Mouse (Mus musculus) brain, adult 2 months (tissue): ENCODE measurements around the gene Spred2.
A peak's percentile ranks its signal among the peaks of the same experiment; 100 is the strongest.

Experiments
- DNase-seq: peaks from one replicate; pipeline ENCODE4 v3.0.0; 2011; ENCODE audit warnings: low read depth, low spot score

The Spred2 gene

DNA sequence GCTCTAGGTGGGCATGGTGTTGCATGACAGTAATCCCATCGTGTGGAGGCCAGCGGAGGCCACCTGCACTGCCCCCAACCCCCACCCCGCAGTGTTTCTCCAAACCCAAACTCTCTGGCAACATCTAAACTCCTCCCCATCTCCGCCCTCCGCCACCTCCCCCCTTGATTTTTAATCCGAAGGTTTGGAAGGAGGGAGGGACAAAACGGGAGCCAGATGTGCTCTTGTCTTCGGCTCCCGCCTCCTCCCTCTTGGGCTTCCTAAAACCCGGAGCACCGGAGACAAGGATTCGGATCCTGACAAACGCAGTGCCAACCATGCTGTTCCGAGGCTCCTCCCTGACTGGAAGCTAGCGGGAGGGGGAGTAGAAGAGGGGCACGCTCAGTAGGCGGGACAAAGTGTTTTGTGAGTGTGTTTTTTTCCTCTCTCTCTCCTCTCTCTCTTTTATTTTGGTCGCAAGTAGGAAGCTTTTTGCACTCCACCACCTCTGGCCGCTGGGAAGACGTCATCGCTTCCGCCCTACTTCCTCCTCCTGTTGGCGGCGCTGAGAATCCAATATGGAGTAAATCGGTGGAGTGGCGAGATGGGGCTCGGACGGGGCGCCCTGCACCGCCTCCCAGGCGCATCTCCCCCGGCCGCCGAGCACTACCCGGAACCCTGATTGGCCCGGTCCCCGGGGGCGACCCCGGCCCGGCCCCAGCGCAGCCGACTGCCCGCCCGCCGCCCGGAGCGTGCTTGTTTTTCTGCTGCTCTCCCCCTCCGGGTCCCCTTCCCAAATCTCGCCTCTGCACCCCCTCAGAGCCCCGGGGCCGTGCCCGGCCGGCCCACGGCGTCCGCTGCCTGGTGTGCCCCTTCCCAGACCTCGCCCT lies at the start of gene Spred2:
TSS of gene Spred2 (plus strand) at position 488 of the 869 bp plus-strand sequence.
- peak; percentile 98 for DNase-seq

DNA sequence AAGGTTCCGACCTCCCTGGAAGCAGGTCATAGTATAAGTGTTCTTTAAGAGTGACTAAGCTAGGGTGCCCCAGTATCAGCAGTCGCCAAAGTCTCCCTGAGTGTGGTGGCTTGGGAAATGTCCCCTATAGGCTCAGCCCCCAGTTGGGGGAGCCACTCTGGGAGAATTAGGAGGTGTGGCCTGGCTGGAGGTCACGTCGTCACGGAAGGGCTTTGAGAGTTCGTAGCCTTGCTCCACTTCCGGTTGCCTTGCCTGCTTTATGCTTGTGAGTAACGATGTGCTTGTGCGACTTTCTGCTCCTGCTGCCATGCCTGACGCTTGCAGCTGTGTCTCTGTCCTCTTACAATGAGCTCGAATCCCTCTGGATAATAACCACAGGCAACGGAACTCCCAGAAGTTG lies 48.6 kb upstream of the Spred2 start:
- no peak for DNase-seq

DNA sequence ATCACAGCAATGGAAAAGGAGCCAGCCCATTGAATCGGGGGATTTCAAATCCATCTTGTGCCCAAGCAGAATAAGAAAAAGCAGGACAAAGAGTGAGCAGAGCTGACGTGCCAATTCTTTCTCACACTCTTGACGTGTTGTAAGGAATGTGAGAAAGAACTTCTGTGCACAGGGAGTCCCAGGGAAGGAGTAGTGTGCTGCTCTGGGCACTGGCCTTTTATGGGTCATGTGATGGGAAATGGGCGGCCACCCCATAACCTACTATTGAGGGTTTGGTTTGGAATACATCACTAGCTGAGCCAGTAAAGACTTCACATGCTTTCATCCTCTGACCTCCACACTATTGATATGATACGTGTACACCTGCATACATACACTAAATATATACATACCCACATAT lies 48.2 kb upstream of the Spred2 start:
- no peak for DNase-seq

DNA sequence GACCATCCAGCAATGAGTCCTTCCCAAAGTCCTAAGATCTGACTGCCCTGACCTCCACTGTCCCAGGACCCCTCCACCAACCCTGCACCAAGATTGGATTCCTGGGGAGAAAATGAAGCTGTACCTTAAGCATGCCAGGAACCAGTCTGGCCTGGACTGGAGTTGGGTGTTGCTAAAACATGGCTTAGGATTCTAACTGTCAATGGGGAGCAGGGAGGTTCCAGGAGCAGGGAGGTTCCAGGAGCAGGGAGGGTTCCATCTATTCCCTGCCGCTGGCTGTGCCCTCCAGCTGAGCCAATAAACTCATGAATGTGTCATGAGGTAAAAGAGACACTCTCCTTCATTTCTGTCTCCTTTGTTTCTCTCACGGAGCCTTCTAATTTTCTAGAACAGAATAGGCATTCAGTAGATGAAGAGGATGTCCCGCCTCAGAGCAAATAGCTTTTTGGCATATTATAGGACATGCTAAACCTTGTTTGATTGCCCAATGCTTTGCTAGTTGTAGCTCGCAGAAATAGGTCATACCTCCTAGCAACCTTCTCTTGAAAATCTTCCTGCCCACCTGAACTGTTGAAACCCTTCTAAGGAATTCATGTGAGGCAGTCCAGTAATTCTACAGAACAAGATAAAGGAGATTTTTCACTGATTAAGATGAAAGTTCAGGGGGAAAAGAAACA lies 46.8 kb upstream of the Spred2 start:
- DNase-seq = no peak

DNA sequence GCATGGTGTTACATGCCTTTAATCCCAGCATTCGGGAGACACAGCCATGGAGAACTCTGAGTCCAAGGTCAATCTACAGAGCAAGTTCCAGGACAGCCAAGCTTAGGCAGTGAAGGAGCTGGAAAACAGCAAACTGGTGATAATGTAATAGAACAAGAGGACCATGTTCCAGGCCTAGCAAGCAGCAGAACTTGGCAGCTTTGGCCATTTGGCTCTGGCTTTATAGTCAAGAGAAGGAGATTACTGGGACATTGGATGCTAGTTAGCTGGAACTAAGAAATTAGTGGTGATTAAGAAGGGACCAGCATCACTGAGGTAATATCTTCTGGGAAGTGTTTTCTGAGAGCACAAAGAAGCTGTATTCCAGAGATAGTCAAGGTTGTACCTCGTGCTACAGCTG lies 42.8 kb upstream of the Spred2 start:
- DNase-seq = no peak

DNA sequence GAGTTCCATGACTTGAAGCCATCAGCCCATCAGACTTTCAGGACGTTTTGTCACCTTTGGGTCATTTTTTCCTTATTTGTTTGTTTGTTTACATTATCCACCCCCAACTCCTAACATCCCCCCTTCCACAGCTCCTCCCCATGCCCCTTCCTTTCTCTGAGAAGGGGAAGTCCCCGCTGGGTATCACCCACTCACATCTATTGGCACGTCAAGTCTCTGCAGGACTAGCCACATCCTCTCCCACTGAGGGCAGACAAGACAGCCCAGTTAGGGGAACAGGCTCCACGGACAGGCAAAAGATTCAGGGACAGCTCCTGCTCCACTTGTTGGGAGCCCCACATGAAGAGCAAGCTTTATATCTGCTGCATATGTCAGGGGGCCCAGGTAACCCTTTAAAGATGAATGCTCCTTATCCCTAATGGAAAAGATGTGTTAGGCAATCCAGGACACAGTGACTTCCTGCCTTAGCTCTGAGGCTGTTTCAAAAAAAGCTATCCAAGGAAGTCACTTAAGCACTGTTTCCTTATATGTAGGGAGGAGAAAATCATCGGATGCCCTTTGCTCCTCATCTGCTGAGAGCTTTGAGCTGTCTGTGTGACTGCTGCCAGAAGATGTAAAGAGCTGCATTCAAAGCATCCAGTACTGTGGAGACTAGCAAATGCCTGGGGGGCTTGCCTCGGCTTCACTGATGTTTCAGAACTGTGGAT lies 33.3 kb upstream of the Spred2 start:
- no peak for DNase-seq

DNA sequence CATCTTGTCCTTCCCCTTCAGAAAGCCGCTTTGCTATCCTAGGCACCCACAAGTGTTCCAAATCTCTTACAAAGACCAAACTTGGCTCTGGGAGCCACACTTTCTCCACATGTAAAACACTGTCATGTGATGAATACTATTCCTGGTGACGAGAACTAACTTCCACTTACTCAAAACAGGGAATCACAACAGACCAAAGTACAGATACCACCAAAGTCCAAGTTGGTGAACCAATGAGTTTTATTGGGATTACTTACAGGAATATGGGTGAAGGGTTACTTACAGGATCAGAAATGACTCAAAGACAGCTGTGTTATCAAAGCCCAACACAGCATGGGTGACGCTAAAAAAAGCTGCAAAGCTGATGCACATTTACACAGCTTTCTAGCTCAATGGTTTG lies 30.9 kb upstream of the Spred2 start:
- DNase-seq = no peak

DNA sequence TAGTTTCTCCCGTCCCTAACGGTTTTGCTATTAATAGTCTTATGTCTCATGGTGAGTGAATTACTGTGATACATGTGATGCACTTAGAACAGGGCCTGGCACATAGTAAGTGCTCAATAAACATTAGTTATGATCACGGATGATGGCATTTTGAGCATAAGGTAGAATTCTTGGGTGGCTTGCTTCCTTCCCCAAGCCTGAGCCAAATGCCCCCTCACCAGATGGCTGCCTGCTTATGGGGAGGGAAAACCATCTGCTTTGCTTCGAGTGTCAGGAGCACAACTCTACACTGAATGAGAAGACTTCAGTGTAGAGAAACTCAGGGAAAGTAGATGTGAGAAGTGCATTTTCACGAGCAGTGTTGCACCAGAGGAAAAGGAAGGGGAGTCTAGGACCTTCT lies 24.6 kb upstream of the Spred2 start:
- DNase-seq = peak; percentile 99

DNA sequence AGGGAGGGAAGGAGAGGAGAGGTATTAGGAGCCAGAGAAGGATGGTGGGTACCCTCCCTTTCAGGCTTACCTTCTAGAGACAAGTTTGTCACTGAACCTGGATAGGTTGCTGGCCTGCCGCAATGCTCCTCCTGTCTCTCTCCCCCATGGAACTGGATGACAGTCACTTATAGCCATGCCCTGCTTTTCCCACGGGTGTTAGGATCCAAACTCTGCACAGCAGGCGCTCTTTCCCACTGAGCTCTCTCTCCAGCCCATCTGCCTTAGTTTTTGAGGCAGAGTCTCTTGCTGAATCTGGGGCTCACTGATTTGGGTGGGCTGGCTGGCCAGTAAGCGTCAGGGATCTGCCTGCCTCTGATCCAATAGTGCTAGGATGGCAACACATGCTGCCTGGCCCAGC lies 23.5 kb upstream of the Spred2 start:
- peak; percentile 80 for DNase-seq

DNA sequence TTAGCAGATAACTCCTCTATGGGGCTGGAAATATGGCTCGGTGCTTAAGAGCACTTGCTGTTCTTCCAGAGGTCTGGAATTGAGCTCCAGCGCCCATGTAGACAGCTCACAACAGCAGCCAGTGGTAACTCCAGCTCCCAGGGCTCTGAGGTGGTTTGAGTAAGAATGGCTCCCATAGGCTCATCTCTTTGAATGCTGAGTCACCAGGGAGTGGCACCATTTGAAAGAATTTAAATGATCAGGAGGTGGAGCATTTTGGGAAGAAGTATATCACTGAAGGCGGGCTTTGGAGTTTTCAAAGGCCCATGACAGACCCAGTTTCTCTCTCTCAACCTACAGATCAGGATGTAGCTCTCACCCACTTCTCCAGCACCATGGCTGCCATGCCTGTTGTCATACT lies 13.0 kb upstream of the Spred2 start:
- no peak for DNase-seq

DNA sequence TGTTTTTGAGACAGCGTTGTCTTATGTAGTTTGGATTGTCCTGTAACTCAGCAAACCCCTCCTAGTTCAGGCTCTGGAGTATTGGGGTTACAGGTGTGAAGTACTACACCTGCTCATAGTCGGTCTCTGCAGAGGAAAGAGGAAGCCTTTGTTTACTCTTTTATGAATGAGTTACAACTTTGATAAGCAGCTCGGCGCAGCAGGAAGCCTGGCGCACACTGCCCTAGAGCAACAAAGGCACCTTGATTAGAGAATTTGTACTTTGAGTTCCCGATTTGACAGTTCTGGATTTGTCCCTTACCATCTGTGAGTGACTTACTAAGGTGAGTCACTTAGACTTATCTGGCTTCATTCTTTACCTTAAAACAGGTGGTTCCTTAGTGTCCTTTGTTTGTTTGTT lies 12.0 kb upstream of the Spred2 start:
- no peak for DNase-seq

DNA sequence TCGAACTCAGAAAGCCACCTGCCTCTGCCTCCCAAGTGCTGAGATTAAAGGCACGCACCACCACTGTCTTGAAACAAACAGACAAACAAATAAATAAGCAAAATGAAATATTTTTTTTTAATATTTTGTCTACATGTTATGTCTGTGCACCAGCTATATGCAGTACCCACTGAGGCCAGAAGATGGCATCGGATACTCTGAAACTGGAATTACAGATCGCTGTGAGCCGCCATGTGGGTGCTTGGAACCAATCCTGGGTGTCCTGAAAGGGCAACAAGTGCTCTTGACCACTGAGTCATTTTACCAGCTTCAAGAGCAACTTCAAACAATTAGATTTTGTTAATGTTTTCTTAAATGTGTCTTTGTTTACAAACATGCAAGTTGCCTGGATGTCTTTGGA lies 11.5 kb upstream of the Spred2 start:
- no peak for DNase-seq

DNA sequence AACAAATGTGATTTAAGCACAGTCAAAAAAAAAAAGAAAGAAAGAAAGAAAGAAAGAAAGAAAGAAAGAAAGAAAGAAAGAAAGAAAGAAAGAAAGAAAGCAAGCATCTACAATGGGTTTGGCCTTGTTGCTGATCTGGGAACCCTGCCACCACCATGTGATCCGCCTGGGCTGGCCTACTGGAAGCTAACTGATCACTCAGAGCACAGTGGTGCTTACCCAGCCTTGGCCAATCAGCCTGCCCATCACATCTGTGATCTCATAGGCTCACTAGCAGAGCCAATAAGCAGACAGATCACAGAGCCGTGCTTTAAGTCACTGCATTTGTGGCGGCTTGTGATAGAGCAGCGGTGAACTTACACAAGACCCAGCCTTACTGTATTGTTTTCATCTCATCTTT lies 10.4 kb upstream of the Spred2 start:
- no peak for DNase-seq

DNA sequence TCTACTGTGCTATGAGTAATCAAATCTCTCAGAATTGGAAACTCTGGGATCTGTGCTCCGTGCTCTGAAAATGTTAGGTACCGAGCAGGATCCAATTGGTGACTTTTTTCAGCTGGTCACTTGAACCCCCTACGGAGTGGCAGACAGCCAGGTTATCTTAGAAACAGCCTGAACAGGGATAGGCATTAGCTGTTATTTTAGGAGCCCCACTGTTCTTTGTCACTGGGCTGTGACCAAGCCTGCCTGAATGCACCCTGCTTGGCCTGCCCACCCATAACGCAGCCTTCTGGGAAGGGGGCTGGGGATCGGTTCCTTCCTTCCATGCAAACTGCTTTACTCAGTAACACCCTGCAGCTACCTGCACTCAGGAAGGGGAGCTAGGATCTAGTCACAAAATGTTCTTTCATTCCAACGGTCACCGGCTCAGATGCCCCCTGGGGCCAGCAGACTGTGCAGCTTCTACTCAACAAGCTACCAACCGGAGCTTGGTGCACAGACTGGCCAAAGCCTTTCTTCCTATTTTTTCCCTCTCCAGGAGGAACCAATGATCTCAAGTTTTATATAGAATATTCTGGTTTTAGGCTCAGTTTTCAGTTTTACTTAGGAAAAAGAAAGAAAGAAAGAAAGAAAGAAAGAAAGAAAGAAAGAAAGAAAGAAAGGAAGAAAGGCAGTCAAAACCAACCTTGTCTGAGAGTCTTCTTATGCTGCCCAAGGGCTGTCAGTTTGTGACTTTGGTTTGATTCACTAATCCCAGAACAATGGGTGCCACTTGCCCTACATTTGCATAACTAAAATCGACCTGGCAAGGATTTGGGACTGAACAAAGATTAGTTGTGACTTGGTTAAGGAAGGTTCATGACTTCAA lies 6.6 kb upstream of the Spred2 start:
- peak; percentile 61 for DNase-seq

DNA sequence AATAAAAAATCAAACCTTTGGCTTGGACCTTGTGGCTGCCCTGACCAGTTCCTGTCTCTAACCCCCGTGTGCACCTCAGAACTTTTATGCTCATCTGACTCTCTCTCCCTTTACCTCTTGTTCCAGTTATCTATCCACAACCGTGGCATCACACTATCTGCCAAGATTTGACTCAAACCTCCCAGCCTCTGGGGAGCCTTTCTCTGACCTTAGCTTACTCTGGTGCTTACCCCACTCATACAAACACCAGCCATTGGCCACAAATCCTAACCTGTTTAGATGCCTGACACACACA lies 6.0 kb upstream of the Spred2 start:
- DNase-seq = no peak

DNA sequence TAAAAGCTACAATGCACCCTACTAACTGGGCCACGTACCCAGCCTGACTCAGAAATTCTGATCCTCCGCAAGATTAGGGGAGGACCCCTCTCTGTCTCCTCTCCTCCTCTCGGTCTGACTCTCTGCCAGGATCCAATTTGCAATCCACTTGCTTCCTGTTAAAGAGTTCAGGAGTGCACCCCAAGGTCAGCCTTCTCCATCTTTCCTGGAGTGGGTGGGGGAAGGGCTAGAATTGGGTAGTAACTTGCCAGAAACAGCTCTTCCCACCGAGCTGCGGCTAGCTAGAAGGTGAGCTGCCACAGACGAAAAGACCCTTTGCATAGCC lies 4.8 kb upstream of the Spred2 start:
- DNase-seq = peak; percentile 47

DNA sequence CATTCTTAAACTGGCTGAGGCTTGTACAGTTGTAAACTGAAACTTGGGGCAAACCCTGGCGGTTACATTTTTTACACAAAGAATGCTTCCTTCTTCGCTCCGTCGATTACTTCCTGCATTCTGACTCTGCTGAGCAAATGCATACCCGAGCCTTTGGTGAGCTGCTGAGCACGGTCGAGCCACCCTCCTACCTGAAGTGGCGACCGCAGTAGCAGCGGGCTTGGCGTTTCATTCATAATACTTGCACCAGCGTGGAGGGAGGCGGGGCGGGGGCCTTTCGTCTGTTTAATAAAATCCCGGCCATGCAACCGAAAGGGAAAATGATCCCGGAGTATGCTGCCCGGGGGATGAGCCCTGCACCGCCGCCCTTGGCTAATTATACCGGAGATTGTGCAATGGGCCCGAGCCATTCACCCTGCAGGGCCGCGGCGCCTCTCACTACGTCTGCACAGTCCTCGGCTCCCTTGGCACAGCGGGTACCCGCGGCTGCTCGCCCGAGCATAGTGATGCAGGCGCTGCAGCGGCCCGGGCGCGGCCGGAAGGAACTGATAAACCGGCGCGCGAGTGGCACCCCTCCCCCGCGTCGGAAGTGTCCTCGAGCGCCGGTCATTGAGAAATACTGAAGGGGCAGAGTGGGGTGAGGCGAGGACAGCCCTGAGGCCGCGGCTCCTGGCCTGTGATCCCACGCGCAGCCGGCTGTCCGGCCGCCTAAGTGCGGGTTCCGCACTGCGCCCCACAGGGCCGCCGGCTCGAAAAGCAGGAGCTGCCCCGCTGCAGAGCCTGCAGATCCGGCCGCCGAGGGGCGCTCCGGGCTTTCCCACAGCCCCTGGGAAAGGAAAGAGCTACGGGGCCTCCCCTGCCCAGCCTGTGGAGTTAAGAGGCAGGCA lies 4.1 kb upstream of the Spred2 start:
- DNase-seq = peak; percentile 93

DNA sequence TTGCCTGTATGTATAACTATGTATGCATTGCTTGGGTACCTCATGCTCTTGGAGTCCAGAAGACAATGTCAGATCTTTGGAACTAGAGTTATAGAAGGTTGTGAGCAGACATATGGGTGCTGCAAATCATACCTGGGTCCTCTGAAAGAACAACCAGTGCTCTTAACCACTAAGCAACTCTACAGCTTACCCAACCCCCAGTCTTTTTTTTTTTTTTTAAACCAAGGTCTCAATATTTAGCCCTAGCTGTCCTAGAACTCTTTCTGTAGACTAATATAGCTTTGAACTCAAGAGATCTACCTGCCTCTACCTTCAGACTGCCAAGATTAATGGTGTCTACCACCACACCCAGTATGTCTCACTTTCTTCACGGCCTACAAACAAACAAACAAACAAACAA lies 2.5 kb upstream of the Spred2 start:
- DNase-seq = no peak

DNA sequence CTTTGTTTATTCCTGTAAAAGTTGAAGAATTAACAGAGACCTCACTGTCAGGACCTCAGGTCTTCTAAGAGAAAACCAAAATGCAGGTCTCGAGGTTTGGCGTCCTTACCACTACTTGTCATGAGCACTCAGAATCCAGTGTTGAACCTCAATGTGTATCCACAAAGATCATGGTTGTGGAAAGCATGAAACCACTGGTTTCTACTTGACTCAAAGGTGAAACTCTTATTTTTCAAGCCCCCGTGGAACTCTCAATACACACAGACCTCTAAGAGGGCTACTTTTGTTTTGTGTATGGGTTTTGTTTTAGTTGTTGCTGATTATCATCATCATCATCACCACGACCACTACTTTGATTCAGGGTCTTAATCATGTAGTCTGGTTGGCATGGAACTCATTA lies 2.0 kb upstream of the Spred2 start:
- DNase-seq = no peak

DNA sequence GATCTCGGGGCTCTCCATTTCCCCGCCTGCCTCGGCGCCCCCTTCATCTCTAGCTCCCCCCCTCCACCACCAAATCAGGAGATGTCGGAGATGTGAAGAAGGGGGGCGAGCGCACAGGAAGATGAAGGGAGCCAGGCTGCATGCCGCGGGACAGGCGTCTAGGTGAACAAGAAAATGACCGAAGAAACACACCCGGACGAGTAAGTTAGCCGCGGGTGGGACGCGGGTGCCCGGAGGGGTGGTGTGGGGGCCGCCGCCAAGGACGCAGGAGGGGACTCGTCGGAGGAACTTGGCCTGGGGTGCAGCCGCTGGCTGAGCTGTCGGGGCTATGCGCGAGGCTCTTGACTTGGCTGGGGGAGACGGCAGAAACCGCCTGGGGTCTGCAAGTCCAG lies 578 bp downstream of the Spred2 start:
- DNase-seq = peak; percentile 59
